Mouse (Mus musculus) right cerebral cortex, postnatal 36 days (tissue): ENCODE measurements around the gene Klk8.

Experiments
- DNase-seq, 2 experiments: peaks; one replicate each; pipeline ENCODE4 v3.0.0; 2022; ENCODE audit warnings: low spot score in 2 of 2, mixed read lengths in 1 of 2

Klk8 gene

GRCm38 (mm10) chr7:43797333-43797769, at the start of gene Klk8:
Gene Klk8 (plus strand): TSS chr7:43797577.
- DNase-seq = no peak

- DNase-seq = peak in 1 of 2 experiments; percentile 12
Observed at GRCm38 (mm10) chr7:43747788-43748187, 49.6 kb upstream of the Klk8 start.

DNA sequence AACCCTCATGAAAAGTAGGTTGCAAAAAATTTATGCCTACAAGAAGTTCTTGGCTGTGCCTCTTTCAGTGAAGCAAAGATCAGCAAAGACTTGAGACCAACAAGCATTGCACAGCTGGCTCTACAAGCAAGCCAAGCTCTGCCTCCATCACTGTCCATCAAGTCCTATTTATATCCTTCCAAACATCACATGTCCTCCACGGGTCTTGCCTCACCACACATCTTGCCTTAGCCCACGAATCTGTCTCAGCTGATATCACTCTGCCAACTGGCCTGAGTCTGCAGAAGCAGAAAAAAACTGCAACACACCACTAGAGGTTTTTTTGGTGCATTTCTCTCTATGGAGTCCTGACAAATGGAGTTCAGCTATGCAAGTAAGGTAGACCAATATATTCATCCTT, 44.6 kb upstream of the Klk8 start:
- no peak for DNase-seq

GRCm38 (mm10) chr7:43766484-43766883, 30.9 kb upstream of the Klk8 start:
- no peak for DNase-seq

GRCm38 (mm10) chr7:43768597-43768996, 28.8 kb upstream of the Klk8 start, which contains the start of gene Klk12:
Gene Klk12 (plus strand): TSS chr7:43768897.
- no peak for DNase-seq

- no peak for DNase-seq
Observed at GRCm38 (mm10) chr7:43769636-43770035, 27.7 kb upstream of the Klk8 start.

DNA sequence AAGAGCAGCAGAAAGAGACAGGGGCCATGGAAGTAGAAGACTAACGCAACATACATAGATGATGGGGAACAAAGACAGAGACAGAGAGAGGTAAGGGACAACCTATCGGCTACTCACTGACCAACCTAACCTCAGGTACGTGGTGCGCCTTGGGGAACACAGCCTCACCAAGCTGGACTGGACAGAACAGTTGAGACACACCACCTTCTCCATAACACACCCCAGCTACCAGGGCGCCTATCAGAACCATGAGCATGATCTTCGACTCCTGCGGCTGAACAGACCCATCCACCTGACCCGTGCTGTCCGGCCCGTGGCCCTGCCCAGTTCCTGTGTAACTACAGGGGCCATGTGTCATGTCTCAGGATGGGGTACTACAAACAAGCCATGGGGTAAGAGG, 26.7 kb upstream of the Klk8 start:
- no peak for DNase-seq

DNA sequence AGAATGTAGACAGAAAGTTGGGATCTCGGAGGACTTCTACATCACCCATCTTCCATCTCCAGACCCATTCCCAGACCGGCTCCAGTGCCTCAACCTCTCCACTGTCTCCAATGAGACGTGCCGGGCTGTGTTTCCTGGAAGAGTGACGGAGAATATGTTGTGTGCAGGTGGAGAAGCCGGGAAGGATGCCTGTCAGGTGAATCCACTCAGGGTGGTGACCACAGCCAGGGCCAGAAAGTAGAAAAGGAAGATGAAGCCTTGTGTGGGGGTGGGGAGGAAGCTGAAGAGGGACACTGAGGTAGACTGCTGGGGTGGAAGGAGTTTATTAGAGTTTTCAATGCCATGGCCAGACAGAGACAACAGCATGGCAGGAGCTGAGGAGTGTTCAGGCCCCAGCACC, 25.5 kb upstream of the Klk8 start:
- no peak for DNase-seq

- no peak for DNase-seq
Observed at GRCm38 (mm10) chr7:43772901-43773300, 24.5 kb upstream of the Klk8 start.

- no peak for DNase-seq
Observed at GRCm38 (mm10) chr7:43774364-43774763, 23.0 kb upstream of the Klk8 start, which contains the start of gene Klk11. Gene Klk11 (plus strand): TSS chr7:43774604.

DNA sequence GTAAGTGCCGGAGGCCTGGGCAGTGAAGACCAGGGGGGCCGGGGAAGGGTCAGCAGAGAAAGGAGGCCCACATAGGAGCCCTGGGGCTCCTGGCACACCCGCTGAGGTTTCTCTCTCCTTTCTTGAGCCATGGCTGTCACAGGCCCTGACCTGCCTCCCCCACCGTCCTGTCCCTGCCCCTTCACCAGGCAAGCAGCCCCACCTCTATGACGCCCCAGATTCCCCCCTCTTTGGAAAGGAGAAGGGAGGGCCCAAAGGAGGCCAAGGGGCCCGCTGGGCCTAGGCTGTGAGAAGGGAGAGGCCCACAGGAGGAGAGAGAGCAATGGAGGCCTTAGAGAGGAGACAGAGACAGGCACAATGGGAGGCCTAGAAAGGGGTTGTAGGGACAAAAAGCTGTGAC, 22.6 kb upstream of the Klk8 start:
- no peak for DNase-seq

GRCm38 (mm10) chr7:43775311-43776057, 21.9 kb upstream of the Klk8 start:
- no peak for DNase-seq

DNA sequence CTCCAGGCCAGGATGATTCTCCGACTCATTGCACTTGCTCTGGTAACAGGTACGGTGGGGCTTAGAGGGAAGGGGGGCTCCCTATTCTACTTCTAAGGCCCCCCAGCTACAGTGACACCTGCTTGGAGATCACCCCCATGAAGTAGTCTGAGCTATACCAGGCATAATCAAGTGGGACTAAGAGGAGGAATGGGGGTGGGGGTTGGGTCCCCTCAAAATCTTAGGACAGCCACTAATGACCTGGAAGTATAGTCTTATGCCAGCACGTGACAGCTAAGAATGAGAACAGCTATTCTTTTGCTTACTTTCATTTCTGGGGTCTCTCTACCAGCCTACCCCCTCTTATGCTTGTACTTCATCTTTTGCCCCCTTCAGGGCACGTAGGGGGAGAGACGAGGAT, 20.9 kb upstream of the Klk8 start:
- DNase-seq = no peak

GRCm38 (mm10) chr7:43777423-43777822, 20.0 kb upstream of the Klk8 start:
- DNase-seq = no peak

GRCm38 (mm10) chr7:43778176-43778970, 19.0 kb upstream of the Klk8 start:
- no peak for DNase-seq

DNA sequence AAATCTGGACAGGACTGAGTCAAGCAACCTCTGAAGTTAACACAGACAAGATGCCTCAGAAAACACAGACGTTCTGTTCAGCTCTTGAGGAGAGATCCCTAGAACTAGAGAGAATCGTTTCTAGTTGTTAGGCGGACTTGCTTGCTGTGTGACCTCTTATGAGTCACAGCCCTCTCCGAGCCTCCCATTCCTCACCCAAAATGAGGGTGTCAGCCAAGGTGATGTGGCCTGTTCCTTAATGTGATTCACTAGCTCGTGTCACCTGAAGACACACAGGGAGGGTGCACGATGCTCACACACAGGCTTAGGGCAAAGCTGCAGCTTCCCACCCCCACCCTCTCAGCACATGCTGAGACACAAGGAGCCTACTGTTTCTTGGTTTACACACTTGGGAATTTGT, 17.1 kb upstream of the Klk8 start:
- no peak for DNase-seq

DNA sequence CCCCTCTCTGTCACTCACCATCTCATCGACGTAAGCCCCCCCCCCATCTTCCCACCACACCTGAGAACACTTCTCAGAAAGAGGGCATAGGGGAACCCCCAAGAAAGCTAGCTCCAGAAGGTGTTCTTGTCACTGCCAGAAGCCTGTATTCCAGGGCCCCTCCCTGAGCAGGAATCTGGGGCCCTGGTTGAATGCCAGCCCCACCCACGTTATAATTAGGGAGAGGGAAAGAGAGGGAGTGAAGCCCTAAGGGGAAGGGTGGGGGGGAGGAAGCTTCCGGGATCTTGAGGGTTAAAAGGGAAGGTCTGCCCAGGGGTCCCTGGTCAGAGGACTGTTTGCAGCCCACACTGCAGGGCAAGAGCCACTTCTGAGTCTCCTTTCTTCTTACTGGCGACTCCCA, 16.6 kb upstream of the Klk8 start, which contains the start of gene Klk10:
Gene Klk10 (plus strand): TSS at position 290 of the 400 bp plus-strand sequence.
- no peak for DNase-seq

- DNase-seq = no peak
Observed at GRCm38 (mm10) chr7:43781541-43781940, 15.8 kb upstream of the Klk8 start.

GRCm38 (mm10) chr7:43782275-43783265, 14.8 kb upstream of the Klk8 start:
- peak in 1 of 2 experiments; percentile 30 for DNase-seq

DNA sequence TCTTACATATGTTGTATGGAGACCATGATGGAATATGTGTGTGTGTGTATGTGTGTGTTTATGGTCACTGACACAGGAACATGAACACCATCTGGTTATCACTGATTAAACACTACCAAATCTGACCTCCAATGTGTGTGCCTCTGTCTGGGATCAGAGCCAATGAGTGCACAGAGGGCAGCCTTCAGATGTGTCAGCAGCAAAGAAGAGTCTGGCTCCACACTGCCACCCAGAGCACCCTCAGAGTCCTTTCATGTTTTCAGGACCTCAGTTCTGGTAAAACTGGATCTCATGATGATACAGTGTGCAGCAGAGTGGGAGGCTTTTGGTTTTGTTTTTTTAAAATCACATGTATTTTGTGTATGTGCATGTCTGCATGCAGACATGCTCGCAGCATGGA, 12.1 kb upstream of the Klk8 start:
- no peak for DNase-seq

GRCm38 (mm10) chr7:43788096-43788495, 9.3 kb upstream of the Klk8 start:
- DNase-seq = no peak

GRCm38 (mm10) chr7:43789295-43789694, 8.1 kb upstream of the Klk8 start:
- no peak for DNase-seq
